Mouse (Mus musculus) MN1 (cell line): ENCODE measurements around the gene Dcdc2b.
A peak's percentile ranks its signal among the peaks of the same experiment; 100 is the strongest.

Experiments
- DNase-seq: peaks from one replicate; pipeline ENCODE4 v3.0.0-alpha.2; 2016; ENCODE audit warnings: low spot score

Gene Dcdc2b

DNA sequence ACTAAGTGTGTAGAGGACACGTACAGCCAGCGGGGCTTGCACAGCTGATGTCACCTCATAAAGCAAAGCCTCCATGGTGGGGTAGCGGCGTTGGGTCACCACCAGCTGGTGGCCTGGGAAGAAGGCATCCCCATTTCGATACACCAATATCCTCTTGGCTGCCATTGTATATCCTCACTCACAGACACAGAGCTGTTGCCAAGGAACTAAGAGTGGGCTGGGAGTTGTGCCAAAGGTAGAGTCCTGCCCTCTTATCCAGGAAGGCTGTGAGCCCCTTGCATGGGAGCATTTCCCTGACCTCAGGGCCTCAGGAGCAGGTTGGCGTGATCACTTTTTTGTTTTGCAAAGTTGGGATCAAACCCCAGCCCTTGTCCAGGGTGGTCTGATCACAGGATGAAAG is at the start of gene Dcdc2b:
Gene Dcdc2b, minus strand, starts transcription at position 165 of the 400 bp plus-strand sequence.
- peak; percentile 74 for DNase-seq

DNA sequence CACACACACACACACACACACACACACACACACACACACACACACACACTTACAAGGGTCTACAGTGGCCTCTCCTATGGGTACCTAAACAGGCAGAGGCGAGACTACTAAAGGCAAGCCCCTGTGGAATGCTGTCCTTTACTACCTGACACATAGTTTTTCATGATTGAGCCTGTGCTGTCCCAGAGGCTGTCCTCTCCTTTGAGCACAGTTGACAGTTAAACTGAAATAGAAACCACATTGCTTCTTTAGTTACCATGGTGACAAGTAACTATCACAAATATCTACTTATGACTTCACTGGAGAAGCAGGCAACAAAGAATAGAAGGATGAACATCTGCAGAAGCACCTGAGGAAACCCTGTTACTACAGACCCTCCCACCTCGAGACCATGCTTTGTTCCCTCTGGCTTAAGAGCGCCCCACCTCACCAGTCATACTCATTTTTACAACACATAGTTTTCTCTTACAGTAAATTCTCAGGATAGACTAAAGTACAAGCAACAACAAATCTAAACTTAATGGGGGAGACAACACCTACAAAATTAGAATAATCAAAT is 48.3 kb upstream of the Dcdc2b start:
- peak; percentile 44 for DNase-seq

DNA sequence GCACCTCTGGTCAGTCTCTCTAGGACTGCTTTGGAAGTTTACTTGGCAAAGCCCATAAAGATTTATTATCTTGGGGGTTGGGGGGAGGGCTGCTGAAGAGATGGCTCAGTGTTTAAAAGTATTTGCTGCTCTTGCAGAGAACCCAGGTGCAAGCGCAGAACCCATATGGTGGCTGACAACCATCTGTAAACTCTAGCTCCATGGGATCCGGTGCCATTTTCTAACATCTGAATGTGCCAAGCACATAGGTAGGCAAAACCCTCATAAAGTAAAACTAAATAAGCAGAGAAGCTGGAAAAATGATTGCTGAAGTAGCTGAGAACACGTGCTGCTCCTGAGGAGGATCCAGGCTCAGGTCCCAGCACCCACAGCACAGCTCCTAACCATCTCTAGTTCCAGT is 47.5 kb upstream of the Dcdc2b start:
- no peak for DNase-seq

DNA sequence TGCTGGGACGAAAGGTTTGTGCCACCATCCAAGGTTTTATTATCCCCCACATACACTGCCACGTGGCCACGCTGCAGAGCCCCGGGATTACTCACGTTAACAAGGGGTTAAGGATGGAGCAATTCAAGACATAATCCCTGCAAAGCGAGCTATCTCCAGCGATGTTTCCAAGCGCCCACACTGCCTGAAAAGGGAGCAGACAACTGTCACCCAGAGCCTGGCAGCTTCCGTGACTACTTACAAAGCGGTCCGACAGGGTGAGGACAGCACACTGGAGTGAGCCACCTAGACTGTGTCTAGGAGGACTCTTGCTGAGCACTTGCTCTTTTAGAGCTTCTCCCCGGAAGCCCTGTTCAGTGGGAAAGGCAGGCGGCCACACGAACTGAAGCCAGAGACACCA is 40.7 kb upstream of the Dcdc2b start:
- DNase-seq, result no peak

DNA sequence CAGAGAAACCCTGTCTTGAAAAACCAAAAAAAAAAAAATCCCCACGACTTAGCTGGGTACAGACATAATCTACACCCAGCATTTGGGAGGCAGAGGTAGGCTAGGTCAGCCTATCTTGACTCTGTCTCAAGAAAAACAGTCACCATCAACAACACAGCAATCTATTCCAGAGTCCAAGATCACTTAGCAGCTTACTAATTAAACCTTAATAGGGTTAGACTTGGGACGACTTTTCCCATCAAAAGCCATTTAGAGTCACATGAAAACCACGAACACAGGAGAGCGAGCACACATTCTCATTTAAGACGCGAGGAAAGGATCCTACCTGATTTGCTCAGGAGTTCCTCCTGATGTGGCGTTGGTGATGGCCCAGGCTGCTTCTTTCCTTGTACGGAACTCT is 36.3 kb upstream of the Dcdc2b start:
- DNase-seq, result no peak

DNA sequence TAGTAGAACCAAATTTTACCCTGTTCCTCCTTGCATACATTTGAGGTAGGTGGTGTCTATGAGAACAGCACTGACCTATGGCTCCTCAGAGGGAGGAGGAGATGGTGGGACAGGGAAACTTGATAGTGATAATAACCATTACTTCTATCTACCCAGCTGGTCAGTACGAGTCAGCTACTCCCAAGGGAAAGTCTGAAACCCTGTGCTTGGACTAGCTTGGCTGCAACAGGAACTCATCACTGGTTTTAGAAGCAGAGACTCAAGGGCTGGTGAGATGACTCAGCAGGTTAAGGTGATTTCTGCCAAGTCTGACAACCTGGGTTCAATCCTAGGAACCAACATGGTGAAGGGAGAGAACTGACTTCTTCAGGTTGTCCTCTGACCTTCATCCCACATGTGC is 34.6 kb upstream of the Dcdc2b start:
- DNase-seq, result no peak

GRCm38 (mm10) chr4:129645204-129645603 is 31.1 kb upstream of the Dcdc2b start:
- no peak for DNase-seq

- no peak for DNase-seq
Observed at GRCm38 (mm10) chr4:129641756-129642155, 27.7 kb upstream of the Dcdc2b start.

DNA sequence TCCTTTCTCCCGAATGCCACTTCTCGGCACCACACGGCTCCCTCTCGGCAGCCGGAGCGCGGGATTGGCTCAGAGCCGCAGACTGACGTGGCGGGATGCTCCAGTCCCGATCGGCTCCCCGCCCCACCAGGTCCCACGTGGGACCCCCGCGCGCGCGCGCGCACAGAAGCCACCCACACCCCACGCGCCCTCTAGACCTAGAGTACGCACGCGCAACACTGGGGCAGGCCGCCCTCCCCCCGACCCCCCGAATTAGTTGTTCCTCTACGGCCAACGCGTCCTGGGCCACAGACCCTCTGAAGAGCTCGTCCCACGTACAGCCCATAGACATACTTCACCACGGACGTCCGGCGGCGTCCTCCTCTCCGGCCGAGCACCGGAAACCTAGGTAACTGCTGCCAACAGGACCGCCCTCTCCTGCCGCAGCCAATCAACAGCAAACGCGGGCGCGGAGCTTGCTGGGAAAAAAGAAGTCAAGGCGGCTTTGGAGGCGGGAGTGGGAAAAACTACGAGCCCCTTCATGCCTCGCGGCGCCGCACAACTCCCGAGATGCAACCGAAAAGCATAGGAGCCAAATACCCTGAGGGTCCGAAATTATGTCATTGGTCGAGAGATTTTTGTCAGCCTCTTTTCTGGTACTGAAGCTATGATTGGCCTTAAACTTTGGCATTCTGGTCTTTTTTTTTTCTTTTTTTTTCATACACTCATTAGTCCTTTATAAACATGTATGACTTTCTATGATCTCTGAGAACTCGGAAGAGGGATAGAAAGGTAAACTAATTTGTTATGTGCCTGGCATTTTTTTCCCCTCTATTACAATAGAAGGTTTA is 26.8 kb upstream of the Dcdc2b start, which contains the start of gene Txlna:
Gene Txlna, minus strand, starts transcription at position 428 of the 830 bp plus-strand sequence.
- peak; percentile 95 for DNase-seq

GRCm38 (mm10) chr4:129640101-129640637 is 26.1 kb upstream of the Dcdc2b start:
- peak; percentile 49 for DNase-seq

GRCm38 (mm10) chr4:129639221-129639620 is 25.2 kb upstream of the Dcdc2b start:
- DNase-seq, result no peak

DNA sequence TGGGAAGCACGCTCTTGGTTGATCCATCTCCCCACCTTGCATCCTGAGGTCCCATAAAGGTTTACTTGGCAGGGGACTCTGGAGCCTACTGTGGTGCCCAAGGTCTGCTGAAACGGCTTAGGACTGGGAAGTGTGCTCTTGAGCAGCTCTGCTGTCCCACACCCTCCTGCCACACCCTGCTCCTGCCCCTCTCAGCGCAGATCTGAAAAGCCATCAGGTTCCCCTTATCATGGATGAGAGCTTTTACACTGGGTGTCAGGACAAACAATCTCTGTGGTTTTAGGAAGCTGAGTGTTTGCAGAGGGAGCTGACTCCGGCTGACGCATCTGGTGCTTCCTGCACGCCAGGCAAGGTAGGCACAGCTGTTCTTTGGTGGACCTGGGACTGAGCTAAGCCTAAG is 19.8 kb upstream of the Dcdc2b start:
- no peak for DNase-seq

GRCm38 (mm10) chr4:129631867-129632266 is 17.8 kb upstream of the Dcdc2b start:
- DNase-seq, result no peak

GRCm38 (mm10) chr4:129630944-129631343 is 16.9 kb upstream of the Dcdc2b start:
- DNase-seq, result peak; percentile 59

GRCm38 (mm10) chr4:129626035-129626434 is 12.0 kb upstream of the Dcdc2b start:
- no peak for DNase-seq

DNA sequence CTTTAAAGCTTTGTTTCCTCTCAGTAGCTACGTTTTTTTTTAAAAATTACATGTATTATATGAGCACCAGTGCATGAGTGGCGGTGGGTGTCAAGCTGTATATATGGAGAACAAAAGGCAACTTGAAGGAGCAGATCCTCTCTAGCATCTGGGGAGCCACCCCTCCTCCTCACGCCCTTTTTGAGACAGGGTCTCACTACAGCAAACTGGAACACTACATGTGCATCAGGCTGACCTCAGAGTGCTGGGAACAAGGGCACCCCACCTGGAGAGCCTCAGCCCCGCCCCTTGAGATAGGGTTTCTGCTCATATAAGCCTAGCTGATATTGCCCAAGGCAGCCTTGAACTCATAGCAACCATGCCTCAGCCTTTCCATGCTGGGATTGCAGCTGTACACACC is 11.4 kb upstream of the Dcdc2b start:
- no peak for DNase-seq

DNA sequence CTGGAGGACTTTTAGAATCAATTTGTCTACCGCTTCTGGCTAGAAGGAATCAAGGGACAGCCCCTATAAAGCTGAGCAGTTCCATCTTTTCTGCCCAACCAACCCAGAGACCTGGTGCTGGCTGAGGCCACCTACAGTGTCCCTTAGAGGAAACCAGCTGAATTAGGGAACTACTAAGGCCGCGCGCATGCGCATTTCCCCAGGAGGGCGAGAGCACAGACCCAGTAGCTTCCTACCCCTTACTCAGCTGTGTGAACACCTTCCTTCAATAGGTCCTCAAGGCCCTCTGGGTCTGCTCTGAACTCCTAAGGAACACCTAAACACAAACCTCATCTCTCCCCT is 10.9 kb upstream of the Dcdc2b start:
- DNase-seq, result no peak

- peak; percentile 89 for DNase-seq
Observed at GRCm38 (mm10) chr4:129624281-129625028, 10.4 kb upstream of the Dcdc2b start.

DNA sequence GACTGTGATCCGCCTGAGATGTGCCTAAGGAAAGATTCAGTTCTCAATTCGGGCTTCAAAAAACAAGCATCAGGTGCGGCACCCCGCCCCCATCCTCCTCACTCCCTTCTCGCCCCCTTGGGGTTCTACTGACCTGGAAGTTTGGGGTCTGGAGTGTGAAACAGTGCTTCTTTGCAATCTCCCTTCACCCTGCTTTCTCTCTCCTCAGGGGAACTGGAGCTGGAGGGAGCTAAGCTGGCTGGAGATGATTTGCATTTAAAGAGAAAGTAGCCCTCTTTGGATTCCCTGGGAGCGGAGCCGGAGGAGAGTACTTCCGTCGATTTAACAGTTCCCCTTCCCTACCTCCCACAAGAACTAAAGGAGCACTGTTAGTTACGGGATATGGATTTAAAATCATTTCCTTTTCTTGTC is 9.6 kb upstream of the Dcdc2b start, which contains the start of gene Ccdc28b:
Gene Ccdc28b, minus strand, starts transcription at position 267 of the 411 bp plus-strand sequence.
- peak; percentile 58 for DNase-seq

DNA sequence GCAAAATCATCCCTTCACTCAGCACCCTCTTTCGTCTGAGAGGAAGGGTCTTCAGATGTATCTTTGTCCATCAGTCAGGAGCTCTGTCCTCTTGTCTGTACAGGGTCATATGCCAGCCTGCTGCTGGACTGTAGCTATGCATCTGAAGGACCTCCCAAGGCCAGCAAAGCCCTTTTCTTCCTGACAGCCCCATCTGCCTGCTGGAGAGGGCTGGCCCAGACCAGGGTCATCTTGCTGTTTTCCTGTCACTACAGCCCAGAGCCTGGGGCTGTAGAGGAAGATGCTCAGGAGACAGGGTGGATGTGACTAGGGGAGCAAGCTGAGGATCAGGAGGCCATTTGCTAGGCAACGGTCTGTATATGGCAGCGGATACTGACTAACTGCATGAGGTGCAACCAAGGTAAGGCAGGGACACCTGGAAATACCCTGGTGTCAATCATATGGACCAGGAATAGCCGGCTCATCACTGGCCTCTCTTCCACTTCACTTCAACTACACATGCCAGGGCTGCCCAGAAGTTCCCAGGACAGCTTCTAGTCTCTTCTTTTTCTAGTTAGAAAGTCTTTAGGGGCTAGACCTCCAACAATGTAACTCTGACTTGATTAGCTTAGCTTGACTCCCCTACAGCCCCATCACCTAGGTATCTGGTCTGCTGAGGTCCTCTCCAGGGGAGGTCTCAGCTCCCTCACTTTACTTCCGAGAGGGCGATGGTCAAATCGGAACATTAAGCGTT is 8.9 kb upstream of the Dcdc2b start:
- DNase-seq, result no peak

GRCm38 (mm10) chr4:129622120-129622802 is 8.2 kb upstream of the Dcdc2b start:
- DNase-seq, result no peak
